Mouse (Mus musculus): ENCODE results near the gene Gm11238.
"Not testable (repeated sequence)": the region's sequence is repeated elsewhere in the genome, so short reads cannot be mapped to it uniquely, and the experiment has no call there.

Gene Gm11238

DNA sequence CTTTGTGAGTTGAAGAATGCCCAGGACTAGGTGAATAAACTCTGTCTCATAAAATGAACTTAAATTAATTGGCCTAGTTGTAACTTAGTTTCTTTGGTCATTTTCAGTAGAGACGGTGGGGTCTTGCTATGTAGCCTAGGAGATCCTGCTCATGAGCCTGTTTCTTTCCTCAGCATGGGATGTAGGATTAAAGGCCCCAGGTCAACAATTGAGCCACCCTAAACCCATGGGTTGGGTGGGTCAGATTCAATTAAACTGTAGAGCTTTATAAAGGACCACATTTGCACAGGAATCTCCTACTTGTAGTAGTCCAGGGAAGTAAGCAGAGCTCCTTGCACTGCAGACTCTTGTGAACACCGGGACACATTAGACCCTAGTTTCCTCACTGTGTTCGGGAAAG lies at the start of gene Gm11238:
Gene Gm11238 (plus strand): TSS at position 301 of the 400 bp plus-strand sequence.
- DNase-seq (ENCODE audit: low spot score) = not testable (repeated sequence)

DNA sequence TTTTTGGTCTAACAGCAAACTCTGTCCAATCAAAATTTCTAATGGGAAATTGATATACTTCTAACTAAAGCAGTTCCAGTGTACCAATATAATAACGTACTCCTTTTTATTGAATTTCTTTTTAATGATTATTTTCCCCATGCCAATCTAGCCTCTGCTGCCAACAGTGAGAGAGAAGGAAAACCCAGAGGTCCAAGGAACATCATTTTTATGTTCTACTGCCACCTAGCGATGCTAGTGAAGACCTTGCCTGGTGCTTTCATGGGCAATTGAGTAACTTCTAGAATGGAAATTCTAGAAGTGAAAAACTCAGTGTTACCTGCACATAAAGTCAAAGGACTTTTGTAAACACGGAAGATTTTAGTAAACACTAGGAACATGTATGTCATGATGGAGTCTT lies 8.4 kb upstream of the Gm11238 start:
- DNase-seq (ENCODE audit: low spot score) = no peak

DNA sequence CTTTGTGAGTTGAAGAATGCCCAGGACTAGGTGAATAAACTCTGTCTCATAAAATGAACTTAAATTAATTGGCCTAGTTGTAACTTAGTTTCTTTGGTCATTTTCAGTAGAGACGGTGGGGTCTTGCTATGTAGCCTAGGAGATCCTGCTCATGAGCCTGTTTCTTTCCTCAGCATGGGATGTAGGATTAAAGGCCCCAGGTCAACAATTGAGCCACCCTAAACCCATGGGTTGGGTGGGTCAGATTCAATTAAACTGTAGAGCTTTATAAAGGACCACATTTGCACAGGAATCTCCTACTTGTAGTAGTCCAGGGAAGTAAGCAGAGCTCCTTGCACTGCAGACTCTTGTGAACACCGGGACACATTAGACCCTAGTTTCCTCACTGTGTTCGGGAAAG lies 15.0 kb downstream of the Gm11238 start, which contains the start of gene Gm11237:
Gene Gm11237 (plus strand): TSS at position 301 of the 400 bp plus-strand sequence.
- DNase-seq (ENCODE audit: low spot score) = not testable (repeated sequence)

DNA sequence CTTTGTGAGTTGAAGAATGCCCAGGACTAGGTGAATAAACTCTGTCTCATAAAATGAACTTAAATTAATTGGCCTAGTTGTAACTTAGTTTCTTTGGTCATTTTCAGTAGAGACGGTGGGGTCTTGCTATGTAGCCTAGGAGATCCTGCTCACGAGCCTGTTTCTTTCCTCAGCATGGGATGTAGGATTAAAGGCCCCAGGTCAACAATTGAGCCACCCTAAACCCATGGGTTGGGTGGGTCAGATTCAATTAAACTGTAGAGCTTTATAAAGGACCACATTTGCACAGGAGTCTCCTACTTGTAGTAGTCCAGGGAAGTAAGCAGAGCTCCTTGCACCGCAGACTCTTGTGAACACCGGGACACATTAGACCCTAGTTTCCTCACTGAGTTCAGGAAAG lies 30.1 kb downstream of the Gm11238 start, which contains the start of gene Gm11236:
Gene Gm11236 (plus strand): TSS at position 301 of the 400 bp plus-strand sequence.
- not testable (repeated sequence) for DNase-seq (ENCODE audit: low spot score)

DNA sequence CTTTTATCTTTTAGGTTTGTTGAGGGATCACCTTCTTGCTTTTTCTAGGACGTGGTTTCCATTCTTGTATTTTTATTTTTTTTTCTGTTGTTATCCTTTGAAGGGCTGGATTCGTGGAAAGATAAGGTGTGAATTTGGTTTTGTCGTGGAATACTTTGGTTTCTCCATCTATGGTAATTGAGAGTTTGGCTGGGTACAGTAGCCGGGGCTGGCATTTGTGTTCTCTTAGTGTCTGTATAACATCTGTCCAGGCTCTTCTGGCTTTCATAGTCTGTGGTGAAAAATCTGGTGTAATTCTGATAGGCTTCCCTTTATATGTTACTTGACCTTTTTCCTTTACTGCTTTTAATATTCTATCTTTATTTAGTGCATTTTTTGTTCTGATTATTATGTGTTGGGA lies 54.2 kb downstream of the Gm11238 start:
- DNase-seq (ENCODE audit: low spot score) = not testable (repeated sequence)

DNA sequence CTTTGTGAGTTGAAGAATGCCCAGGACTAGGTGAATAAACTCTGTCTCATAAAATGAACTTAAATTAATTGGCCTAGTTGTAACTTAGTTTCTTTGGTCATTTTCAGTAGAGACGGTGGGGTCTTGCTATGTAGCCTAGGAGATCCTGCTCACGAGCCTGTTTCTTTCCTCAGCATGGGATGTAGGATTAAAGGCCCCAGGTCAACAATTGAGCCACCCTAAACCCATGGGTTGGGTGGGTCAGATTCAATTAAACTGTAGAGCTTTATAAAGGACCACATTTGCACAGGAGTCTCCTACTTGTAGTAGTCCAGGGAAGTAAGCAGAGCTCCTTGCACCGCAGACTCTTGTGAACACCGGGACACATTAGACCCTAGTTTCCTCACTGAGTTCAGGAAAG lies 60.4 kb downstream of the Gm11238 start, which contains the start of gene Gm11239:
Gene Gm11239 (plus strand): TSS at position 301 of the 400 bp plus-strand sequence.
- not testable (repeated sequence) for DNase-seq (ENCODE audit: low spot score)

DNA sequence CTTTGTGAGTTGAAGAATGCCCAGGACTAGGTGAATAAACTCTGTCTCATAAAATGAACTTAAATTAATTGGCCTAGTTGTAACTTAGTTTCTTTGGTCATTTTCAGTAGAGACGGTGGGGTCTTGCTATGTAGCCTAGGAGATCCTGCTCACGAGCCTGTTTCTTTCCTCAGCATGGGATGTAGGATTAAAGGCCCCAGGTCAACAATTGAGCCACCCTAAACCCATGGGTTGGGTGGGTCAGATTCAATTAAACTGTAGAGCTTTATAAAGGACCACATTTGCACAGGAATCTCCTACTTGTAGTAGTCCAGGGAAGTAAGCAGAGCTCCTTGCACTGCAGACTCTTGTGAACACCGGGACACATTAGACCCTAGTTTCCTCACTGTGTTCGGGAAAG lies 75.5 kb downstream of the Gm11238 start, which contains the start of gene Gm428:
Gene Gm428 (plus strand): TSS at position 301 of the 400 bp plus-strand sequence.
- not testable (repeated sequence) for DNase-seq (ENCODE audit: low spot score)
